Mouse (Mus musculus): ENCODE measurements around the gene Klf6.

Gene Klf6

DNA sequence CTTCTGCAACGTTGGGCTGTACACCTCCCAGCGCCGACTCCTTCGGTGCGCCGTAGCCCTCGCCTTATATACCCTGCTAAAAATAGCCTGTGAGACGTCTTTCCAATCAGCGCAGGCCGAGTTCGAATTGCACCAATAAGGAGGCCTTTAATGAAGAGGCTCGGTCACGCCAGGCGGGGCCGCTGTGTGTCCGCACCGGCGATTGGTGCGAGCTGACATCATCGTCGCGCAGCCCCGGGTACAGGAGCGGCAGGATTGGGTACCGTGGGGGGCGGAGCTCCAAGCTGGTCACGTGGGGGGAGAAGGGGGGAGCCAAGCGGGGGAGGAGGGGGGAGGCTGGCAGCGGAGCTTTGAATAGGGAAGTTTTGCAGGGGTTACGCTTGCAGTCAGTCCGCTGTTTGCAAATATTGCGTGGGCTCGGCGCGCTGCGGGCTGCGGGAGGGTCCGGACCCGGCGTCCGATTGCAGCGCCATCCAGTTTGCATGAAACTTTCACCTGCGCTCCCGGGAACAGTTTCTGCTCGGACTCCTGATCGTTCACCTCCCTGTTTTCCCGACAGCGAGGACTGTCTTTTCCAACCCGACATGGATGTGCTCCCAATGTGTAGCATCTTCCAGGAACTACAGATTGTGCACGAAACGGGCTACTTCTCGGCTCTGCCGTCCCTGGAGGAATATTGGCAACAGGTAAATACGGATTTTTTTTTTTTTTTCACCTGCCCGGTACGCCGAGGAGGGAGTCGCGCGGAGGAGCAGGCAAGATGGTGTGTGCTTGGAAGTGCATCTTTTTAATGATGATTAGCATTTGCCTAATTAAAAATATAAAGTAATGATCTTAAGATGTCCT is at the start of gene Klf6:
Gene Klf6, plus strand, starts transcription at position 326 of the 846 bp plus-strand sequence.
- DNase-seq = peak; percentile 100

DNA sequence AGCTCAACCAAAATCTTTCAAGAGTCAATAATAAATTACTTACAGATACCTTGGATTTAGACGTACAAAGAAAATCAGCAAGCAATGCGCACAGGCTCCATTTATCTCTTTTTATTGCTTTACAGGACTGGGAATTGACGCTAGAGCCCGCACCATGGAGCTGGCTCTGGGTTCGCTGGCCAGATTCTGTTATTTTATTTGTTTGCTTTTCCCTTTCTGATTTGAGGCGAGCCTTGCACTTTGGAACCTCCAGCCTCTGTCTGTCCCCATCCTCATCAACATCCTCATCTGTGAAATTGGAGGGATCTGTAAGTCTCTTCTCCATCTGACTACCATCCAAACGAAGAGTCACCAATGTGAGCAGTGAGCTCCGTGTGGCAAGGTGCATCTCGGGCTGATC is 47.8 kb upstream of the Klf6 start:
- DNase-seq = no peak

DNA sequence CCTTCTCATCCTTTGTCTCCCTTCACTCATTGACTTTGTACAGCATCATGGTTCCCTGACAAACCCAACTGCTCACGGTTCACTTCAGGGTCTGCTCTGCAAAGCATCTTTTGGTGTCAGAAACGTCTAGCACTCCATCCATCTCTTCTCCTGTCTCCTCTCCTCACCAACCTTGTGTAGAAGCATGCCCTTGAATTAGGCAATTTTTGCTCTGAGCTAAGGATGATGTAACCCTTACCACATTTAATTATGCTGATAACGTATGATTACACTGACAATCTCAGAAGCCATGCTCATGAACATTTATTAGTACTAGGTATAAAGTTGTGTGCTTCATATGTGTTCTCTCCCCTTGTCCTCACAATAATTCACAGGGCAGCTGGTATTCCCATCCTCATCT is 44.0 kb upstream of the Klf6 start:
- DNase-seq = no peak

DNA sequence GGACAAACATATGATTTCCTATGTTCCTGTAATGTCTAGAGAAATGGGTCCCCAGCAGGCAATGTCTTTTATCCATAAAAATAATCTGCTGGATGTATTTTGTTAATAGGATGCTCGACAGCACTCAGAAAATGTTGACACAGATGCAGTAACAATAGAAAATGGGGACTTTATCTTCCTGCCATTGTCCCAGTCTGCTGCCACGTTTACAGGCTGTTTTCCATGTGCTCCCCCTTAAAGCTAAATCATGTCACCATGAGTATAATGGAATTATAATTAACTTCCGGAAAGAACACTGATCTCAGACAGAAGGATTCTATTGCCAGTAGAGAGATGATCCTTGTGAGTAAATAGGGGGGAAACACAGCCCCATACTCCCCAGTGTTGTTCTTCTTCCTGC is 42.1 kb upstream of the Klf6 start:
- no peak for DNase-seq

DNA sequence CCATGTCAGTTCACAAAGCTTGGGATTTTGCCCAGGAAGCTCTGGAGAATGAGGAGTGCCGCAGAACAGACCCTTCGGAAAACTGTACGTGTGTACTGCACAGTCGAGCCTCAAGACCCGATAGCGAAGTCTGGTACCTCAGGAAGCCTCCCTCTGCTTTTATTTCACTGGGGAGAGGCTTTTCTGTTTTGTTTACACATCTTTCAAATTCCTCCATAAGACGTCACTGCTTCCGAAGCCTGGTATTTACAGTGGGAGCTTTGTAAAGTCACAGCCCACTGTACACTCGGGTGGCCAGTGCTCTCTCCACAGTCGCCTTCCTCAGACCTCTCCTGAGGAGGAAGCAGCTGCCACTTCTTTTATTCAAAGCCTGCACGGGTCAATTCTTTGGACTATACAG is 38.7 kb upstream of the Klf6 start:
- no peak for DNase-seq

DNA sequence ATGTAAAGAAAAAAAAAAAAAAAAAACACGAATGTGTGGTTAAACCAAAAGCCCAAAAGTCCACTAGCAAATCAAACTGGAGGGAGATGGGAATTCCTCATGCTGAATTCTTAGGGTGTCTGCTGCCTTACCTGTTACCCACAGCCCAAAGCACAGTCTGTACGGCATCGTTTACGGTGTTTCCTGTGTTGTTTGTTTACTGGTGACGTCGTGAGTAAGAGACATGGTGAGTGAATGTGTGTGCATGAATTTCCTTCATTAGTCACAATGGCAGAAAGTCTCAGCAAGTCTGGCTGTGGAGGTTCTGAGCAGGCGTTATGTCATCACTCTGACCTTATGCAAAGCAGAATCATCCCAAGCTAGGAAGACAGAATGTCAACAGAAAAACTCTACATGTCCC is 38.1 kb upstream of the Klf6 start:
- no peak for DNase-seq

DNA sequence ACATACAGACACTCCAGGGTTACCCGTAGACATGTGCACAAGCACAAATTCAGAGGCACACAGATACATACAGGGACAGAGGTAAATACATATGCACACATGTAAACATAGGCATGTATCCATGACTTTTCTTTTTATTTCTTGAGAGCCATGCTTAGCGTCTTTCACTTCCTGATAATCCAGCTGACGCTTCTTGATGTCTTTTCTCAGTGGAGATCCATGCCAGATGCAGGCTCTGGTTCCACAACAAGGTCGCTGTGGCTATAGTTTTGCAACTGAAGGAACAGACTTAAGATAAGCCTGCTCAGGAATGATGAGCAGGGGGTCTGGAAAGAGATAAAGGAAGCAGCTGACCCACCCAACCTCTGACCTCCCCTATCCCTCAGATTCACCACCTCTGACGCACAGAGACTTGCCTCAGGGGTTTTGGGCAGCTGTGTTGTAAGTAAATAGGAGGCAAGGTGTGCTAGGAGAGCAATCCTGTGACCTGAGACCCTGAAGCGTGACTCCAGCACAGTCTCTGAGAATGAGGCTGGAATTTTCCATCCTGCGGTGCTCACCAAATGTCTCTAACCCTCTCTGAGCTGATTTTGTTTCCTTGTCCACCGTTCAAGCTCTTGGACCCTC is 37.0 kb upstream of the Klf6 start:
- no peak for DNase-seq

DNA sequence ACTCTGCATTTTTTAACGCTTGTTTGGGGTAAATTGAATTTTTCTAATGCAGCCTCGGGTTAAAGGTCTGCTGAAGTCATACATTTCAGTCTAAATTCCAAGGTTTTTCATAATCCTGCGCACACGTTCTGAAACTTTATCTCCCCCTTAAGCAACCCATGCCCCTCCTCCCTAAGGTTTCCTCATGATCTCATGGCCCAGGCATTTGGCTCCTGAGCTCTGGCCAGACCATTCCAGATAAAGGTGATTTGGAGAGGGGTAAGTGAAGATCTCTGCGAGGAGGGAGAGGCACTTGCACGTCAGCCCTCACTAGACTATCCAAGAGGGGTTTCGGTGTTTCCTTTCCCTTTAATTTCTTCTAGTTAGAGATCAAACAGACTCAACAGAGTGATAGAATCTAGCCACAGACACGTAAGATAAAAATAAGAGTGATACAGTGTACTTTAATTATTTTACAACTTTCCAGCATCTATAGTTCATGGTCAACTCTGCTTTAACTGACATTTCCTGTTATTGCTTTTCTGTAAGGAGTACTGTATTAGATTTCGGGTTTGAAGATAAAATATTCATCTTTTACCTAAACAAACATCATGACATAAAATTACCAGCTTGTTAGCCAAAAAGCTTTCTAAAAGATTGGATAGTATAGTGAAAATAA is 35.0 kb upstream of the Klf6 start:
- no peak for DNase-seq

DNA sequence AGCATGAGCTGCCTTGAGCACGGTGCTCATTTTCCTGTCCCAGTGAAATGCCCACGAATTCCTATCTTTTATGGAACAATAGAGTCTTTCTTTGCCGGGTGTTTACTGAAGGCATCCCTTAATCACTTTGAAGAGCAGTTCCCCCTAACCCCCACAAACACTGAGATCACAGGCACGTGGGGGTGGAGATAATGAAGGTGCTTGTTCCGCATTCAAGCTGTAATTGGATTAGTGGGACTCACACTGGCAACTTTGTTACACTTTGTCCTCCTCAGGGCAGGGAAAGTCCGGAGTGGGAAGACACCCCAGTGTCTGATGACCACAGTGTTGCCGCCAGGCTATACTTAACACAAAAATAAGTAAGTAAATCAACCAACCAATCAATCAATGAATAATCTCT is 29.3 kb upstream of the Klf6 start:
- no peak for DNase-seq

DNA sequence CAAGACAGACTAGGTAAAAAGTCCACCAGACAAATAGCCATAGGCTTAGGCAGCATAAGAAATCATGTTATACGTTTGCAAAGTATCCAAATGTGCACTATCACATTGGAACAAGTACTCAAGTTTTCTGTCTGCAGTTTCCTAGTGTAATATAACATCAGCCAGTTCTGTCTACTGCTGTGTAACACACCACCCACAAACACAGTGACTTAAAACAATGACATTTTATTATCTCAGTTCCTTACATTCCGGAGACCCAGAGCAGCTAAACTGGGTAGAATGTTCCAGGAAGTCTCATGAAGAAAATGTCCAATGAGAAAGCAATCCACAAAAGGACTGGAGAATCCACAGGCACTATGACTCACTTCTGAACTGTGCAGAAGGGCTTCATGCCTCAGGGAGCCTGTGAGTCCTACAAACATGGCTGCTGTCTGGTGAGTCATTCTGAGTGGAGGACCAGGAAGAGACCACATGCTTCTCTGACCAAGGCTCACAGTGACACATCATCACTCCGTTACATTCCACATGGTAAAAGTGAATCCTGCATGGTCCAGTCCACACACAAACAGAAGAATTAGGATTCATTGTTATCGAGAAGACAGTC is 24.0 kb upstream of the Klf6 start:
- DNase-seq = no peak

DNA sequence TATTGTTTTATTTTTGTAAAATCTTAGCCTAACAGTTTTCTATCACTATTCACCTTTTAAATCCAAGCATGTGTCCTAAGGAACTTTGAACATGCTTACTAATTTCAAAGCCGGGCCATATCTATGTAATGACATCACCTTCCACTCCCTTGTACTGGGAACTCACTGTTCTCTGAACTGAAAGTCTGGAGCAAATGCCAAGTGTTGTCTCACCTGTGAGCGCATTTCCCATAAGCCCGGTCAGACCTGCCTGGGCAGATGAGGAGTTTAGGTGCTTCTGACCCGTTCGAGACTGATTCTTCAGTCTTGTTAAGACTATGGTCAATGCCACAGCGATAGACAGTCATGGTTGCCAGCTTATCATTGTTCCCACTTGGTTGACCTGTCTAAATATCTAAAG is 19.9 kb upstream of the Klf6 start:
- DNase-seq = no peak

DNA sequence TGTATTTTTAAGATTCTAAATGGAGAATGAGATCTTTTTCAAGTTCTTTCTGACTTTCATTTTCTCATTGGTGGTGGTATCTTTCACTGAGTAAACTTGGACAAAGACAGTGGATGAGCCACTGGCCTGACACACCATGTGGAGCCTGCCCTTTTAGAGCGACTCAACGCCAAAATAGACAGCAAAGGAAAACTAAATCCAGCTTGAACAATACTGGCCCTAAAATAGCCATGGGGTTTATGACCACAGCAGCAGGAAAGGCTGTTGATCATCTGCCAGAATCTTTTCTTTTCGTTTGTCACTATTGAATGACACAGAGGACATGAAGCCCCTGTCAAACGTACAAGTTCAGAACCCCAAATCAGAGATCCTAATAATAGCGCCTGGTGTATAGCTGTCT is 18.4 kb upstream of the Klf6 start:
- DNase-seq = no peak

DNA sequence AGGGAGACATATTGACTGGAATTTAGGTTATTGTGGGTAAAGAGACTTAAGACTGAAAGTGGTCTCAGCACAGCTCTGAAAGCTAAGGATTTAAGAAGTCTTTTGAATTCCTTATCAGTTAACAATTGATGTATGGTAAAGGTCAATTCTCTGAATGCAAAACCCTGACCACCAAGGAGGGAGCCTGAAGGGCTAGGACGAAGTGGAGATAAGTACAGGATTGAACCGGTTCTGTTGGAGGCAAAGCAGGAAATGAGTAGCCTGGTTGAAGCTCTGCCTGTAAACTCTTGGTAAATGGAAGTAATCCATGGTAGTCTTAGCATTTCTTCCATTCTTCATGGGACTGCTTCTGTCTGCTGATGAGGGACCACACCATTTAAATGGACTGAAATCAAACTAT is 17.5 kb upstream of the Klf6 start:
- DNase-seq = no peak

DNA sequence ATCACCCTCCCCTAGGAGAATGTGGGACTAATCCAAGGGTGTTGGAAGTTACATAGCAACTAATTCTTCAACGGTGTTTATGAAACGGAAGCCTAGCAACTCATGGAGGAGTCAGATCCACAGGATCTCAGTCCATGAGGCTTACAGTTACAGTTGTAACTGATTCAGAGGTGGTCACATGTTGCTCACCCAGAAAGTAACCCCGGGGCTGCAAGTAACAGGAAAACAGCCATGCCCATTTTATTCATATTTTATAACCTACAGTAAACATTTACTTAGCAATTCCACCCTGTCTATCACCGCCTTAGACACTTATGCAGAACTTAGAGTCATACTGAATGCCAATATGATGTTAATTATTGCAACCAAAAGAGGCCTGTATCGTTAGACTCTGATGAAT is 16.9 kb upstream of the Klf6 start:
- DNase-seq = no peak

DNA sequence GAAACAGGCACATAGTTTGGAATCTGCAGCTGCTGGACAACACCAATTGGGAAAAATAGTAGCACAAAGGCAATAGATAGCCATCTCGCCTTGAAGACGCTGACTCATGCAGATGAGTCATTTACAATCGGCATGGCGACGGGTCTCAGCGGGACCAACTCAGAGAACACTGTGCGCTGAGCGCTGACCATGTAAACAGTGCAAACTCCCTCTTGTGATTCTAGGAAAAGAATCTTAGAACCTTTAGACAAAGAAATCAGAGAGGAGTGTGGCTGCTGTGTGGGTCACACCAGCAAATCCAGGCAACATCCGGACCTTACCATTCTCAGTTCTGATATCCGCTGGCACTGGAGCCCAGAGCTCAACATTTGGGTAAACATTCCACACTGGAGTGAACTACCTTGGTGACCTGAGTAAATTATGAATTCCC is 16.1 kb upstream of the Klf6 start:
- no peak for DNase-seq

DNA sequence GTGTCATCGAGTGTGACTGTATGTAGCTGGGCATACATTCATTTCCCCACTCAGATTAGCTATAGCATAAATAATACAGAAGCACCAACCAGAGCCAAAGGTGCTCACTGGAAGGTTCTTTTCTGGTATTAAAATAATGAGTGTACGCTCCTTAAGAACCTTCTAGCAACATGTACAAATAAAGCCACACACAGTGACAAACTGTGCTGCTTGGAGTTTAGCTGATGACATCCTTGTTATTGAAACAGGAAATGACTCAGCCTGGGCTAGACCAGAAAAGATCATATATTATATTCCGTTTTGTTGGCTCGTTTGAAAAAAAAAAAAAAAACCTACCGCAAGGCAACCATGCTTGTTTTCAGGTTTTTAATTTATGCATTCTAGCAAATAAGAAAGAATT is 15.7 kb upstream of the Klf6 start:
- DNase-seq = no peak

DNA sequence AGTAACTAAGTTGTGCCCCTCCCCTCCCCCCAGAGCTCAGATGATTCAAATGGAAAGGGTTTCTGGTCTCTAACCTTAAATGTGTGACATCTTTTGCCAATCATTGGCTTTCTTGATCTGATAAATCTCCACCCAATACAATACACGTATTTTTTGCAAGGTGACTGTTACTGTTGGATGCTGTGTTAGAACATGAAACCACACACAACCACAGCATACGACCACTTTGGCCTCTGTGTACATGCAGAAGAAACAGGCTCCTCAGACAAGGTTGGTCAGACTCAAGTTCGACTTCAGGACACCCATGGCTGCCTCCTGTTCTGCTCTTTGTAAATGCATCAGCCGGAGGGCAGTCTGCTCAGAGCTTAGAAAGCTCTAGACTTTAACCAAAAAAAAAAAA is 14.4 kb upstream of the Klf6 start:
- no peak for DNase-seq

DNA sequence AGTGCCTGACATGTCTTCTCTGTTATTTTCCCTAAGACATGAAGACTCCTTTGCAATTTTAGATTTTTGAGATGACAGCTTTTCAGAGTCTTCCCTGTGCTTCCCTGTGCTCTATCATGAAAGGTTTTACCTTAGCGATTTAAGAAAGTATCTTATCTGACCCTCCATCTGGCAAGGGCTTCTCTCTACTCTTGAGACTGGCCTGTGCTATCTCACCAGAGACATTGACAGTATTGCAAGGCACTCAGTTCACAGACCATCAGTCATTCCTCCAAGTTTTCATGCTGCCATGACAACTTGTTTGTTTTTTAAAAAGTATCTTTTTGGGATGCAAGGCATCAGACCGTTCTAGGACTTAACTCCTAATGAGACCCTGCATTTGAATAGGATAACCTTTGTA is 13.5 kb upstream of the Klf6 start:
- DNase-seq = no peak

DNA sequence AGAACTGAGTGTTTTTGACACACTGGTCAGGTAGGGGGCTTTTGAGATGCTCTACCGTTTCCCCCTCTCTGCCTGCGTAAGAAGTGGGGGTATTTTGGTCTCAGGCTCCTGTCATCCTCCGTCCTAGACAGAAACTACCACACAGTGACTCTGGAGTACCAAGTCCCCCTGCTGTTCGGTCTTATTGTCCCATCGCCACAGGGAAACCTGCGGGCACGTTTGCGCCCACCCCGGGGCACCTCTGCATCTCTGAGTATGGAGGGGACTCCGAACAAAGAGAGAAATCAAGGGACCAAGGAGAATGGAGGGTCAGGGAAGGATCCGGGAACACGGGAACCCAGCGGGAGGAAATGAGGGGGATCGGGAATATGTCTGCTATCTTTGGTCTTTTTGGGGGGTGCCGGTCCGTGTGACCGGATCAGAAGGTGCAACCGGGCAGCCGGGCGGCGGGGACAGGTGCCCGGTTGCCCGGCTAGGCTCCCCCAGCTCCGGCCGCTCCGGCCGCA is 578 bp upstream of the Klf6 start:
- no peak for DNase-seq

DNA sequence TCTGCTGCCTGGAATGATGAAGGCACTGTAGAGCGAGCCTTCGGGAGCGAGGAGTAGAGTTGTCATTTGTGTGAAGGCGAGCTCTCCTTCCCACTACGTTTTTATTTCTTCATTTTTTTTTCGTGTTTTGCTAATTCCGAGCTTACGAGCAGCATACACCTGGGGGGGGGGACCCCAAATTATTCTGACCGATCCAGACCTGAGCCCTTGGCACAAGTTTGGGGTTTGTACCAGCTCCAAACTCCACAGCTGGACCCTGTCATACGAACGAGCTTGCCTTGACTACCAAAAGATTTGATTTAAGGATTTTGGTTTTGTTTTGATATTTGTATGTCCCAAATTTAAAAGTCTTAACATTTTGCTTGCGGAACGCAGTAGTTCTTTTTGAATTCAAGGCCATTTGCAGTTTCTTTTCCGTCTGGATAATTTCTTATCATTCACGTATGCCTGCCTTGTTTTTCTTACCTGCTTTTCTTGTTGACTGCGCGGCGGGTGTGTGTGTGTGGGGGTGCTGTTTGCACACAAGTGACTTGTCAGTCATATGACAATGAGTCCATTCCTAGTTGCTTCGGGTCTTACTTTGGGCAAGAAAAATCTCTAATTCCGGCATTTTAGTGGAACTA is 832 bp downstream of the Klf6 start:
- peak; percentile 39 for DNase-seq

DNA sequence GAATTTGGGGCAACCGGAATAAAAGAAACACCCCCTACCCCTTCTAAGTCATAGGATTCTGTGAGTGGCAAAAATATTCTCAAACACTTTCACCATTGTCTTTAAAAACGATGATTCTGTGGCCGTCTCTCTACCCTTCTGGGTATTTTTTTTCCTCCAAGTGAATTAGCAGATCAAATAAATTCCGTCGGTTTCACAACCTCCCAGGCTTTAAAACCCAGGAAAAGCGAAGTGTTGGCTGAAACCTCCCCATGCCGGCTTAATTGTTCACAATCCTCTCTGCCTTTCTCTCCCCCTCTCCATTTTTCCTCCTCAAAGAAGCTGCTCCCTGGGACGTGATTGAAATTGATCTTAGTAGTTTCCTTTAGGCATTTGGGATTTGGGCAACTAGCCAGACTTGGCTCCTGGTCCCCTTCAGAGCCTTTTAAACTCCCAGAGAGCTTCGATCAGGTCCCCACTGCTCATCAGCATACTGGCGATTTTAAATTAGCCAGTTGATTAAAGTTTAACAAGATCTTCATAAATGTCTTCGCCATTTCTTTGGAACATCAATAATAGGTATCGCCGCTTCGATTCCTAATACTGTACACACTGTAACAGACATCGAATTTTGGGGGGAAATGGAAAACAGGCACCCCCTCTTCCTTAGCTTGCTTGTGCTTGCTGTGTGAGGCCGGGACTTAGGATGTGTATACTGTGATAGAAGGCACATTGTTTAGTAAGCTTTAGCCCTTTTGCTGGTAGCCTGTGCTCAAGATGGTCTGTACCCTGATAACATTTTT is 1.5 kb downstream of the Klf6 start:
- DNase-seq = peak; percentile 23

DNA sequence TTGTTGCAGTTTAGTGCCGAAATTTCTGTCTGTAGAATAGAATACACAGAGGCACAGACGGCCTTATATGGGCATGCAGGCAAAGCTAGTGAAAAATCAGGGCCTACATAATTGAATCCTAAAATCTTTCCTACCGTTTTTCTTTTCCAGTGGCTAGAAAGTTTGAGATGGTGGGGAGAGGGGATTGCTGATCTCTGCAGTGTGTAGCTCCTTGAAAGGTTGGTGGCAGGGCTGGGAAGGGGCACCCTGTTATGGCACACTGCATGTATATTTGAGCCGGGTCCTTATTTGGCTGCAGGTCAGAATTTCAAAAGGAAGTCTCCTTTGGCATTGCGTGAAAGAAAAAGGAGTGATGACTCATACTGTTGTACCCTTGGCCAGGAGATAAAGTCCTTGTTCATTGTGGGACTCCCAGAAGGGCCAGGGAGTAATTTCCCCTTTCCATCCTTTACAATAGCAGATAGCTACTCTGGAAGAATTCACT is 2.2 kb downstream of the Klf6 start:
- DNase-seq = no peak
